Mouse (Mus musculus) CH12.LX (cell line): Measurements from ENCODE around the gene Map3k15.

ENCODE experiments used
- CHD1 ChIP-seq: IDR thresholded peaks from 2 replicates; pipeline ENCODE4 v1.6.1; 2012; ENCODE audit warnings: low read depth, low read length, improper control_type of control experiment, inconsistent platforms
- CHD2 ChIP-seq: IDR thresholded peaks from 2 replicates; pipeline ENCODE4 v1.6.1; 2011; ENCODE audit warnings: low read length, improper control_type of control experiment
- CTCF ChIP-seq, 2 experiments: IDR thresholded peaks in 1 of 2; conservative IDR thresholded peaks in 1 of 2; 2 replicates each; pipeline ENCODE4 v1.5.1; 2011 to 2012; ENCODE audit warnings: low read depth in 2 of 2, low read length in 2 of 2, improper control_type of control experiment in 1 of 2, inconsistent platforms in 1 of 2, mild to moderate bottlenecking in 1 of 2, moderate library complexity in 1 of 2
- ETS1 ChIP-seq: conservative IDR thresholded peaks from 2 replicates; pipeline ENCODE4 v1.6.1; 2012; ENCODE audit warnings: low read depth, mild to moderate bottlenecking, inconsistent platforms, low read length, improper control_type of control experiment, moderate library complexity
- MAFK ChIP-seq: IDR thresholded peaks from 2 replicates; pipeline ENCODE4 v1.6.1; 2011; ENCODE audit warnings: low read length, improper control_type of control experiment; ENCODE audit not compliant: insufficient replicate concordance
- POLR2A ChIP-seq: IDR thresholded peaks from 2 replicates; pipeline ENCODE4 v1.6.1; 2011; ENCODE audit warnings: low read depth, mild to moderate bottlenecking, improper control_type of control experiment, low read length
- POLR2AphosphoS2 ChIP-seq: IDR thresholded peaks from 2 replicates; pipeline ENCODE4 v1.6.1; 2011; ENCODE audit warnings: low read depth, low read length, improper control_type of control experiment
- USF1 ChIP-seq: IDR thresholded peaks from 2 replicates; pipeline ENCODE4 v1.6.1; 2014; ENCODE audit warnings: low read depth, mild to moderate bottlenecking, inconsistent platforms, low read length, improper control_type of control experiment
- USF2 ChIP-seq: conservative IDR thresholded peaks from 2 replicates; pipeline ENCODE4 v1.6.1; 2011; ENCODE audit warnings: low read depth, low read length, improper control_type of control experiment
- ZMIZ1 ChIP-seq: IDR thresholded peaks from 2 replicates; pipeline ENCODE4 v1.6.1; 2012; ENCODE audit warnings: low read depth, mild to moderate bottlenecking, inconsistent platforms, low read length, improper control_type of control experiment

DNA sequence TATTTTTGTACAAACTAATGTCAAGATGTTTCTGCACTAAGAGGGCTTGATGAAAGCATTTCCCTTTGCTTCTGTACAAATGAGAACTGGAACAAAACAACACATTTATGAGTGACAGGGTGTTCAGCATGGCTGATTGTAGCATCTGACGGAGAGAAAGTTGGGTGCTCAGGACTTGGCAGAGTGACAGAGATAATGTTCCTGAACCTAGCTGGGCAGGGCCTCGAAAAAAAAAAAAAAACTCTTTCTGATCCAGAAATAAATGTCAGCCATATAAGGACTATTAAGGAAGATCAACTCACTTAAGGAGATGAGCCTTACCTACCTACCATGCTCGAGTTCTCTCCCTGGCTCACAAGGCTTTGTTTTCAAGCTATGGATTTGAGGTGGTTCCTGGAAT, 12.0 kb upstream of the Map3k15 start:
- TF ChIP-seq MAFK (no peak), CTCF (conservative IDR thresholded peaks at IDR 0.05 in 1 of 2, IDR thresholded peaks at IDR 0.05 in 1 of 2; ENCODE audit: low read depth in 2 of 2, low read length in 2 of 2) (no peak), USF2 (no peak), POLR2AphosphoS2 (no peak), USF1 (no peak), ZMIZ1 (no peak), CHD2 (no peak), CHD1 (no peak), ETS1 (no peak), POLR2A (no peak)
